Mouse (Mus musculus) small intestine, adult 2 months (tissue): ENCODE data around the gene Dyrk1a. TPM values are rescaled to one million over a fixed set of nuclear protein-coding genes. Genes with fewer than 3 reads are reported as not detected.

Source experiments
- H3K27ac ChIP-seq: fragments of 200-500 bp; 2 replicates; pipeline ENCODE4 v1.5.1; 2012; ENCODE audit warnings: low read depth, low read length, control low read depth, inconsistent platforms; ENCODE audit not compliant: insufficient read depth
- H3K27me3 ChIP-seq: fragments of 200-500 bp; 2 replicates; pipeline ENCODE4 v1.6.1; 2012; ENCODE audit warnings: mild to moderate bottlenecking, moderate library complexity, low read length, inconsistent platforms; ENCODE audit not compliant: control insufficient read depth, insufficient read depth
- H3K36me3 ChIP-seq: fragments of 200-500 bp; 2 replicates; pipeline ENCODE4 v1.6.1; 2012; ENCODE audit warnings: mild to moderate bottlenecking, low read length, control low read depth, inconsistent platforms; ENCODE audit not compliant: control insufficient read depth, insufficient read depth
- H3K4me1 ChIP-seq: fragments of 200-500 bp; 2 replicates; pipeline ENCODE4 v1.6.1; 2012; ENCODE audit warnings: low read length, inconsistent platforms, mixed read lengths; ENCODE audit not compliant: control insufficient read depth, insufficient read depth, insufficient read length
- H3K4me3 ChIP-seq: fragments of 200-500 bp; 2 replicates; pipeline ENCODE4 v1.5.1; 2012; ENCODE audit warnings: low read depth, mild to moderate bottlenecking, control low read depth, inconsistent platforms, low read length, moderate library complexity
- CTCF ChIP-seq: fragments of 200-500 bp; IDR thresholded peaks from 2 replicates; pipeline ENCODE4 v1.5.1; 2012; ENCODE audit warnings: low read depth, mild to moderate bottlenecking, control low read depth, inconsistent platforms, low read length, moderate library complexity, mixed read lengths; ENCODE audit not compliant: insufficient replicate concordance, insufficient read length; ENCODE audit errors: extremely low read depth
- POLR2A ChIP-seq: fragments of 200-500 bp; IDR thresholded peaks from 2 replicates; pipeline ENCODE4 v1.6.1; 2012; ENCODE audit warnings: low read depth, mild to moderate bottlenecking, control low read depth, inconsistent platforms, low read length, moderate library complexity
- WGBS: fragments of 180-500 bp; shearing (Covaris S2); methylation state at CpG from one replicate; pipeline ENCODE4 v1.1.7; 2018; 5-methylcytosine and 5-hydroxymethylcytosine counted together
- polyA plus RNA-seq: library from polyadenylated mRNA; depleted of rRNA; stranded (reverse); fragments of >200 nt; gene quantifications from 2 replicates; pipeline ENCODE4 v1.2.3, GENCODE M21; 2012

The Dyrk1a gene
- polyA plus RNA-seq, 1 experiment, result 32.1 TPM

GRCm38 (mm10) chr16:94633012-94633411 is 63.2 kb downstream of the Dyrk1a start:
- no peak overlapping the region for H3K4me3 ChIP-seq
- no peak for TF ChIP-seq CTCF
- TF ChIP-seq POLR2A, result no peak
- peaks cover 24% of the 10 kb centered on the region for H3K4me1 ChIP-seq
- H3K27me3 ChIP-seq, result no peaks in the 10 kb centered on the region
- 23% methylated on average over 6 of the region's 6 CpGs for WGBS
- peak overlapping the region; percentile 98 for H3K27ac ChIP-seq
- no peaks in the 10 kb centered on the region for H3K36me3 ChIP-seq

- Histone ChIP-seq H3K4me1 (peaks cover 21% of the 10 kb centered on the region), H3K36me3 (no peaks in the 10 kb centered on the region), H3K27me3 (no peaks in the 10 kb centered on the region), H3K27ac (no peak overlapping the region), H3K4me3 (no peak overlapping the region)
- 49% methylated on average over 10 of the region's 10 CpGs for WGBS
- no peak for TF ChIP-seq CTCF
- no peak for TF ChIP-seq POLR2A
Observed at GRCm38 (mm10) chr16:94637423-94637822, 67.6 kb downstream of the Dyrk1a start.

GRCm38 (mm10) chr16:94641799-94642198 is 72.0 kb downstream of the Dyrk1a start:
- Histone ChIP-seq H3K27ac (no peak overlapping the region), H3K36me3 (no peaks in the 10 kb centered on the region), H3K4me3 (no peak overlapping the region), H3K27me3 (no peaks in the 10 kb centered on the region), H3K4me1 (peaks cover 9% of the 10 kb centered on the region)
- no peak for TF ChIP-seq CTCF
- no peak for TF ChIP-seq POLR2A
- 90% methylated on average over 2 of the region's 2 CpGs for WGBS

GRCm38 (mm10) chr16:94647153-94647552 is 77.3 kb downstream of the Dyrk1a start:
- no peak for TF ChIP-seq POLR2A
- no peak for TF ChIP-seq CTCF
- Histone ChIP-seq H3K4me3 (no peak overlapping the region), H3K27ac (no peak overlapping the region), H3K27me3 (no peaks in the 10 kb centered on the region), H3K36me3 (no peaks in the 10 kb centered on the region), H3K4me1 (no peaks in the 10 kb centered on the region)
- WGBS, result 63% methylated on average over 5 of the region's 5 CpGs

GRCm38 (mm10) chr16:94647925-94648324 is 78.1 kb downstream of the Dyrk1a start:
- H3K4me3 ChIP-seq, result no peak overlapping the region
- H3K36me3 ChIP-seq, result no peaks in the 10 kb centered on the region
- WGBS, result 80% methylated on average over 2 of the region's 2 CpGs
- TF ChIP-seq CTCF, result no peak
- no peak for TF ChIP-seq POLR2A
- no peaks in the 10 kb centered on the region for H3K27me3 ChIP-seq
- no peak overlapping the region for H3K27ac ChIP-seq
- H3K4me1 ChIP-seq, result no peaks in the 10 kb centered on the region

GRCm38 (mm10) chr16:94649861-94650260 is 80.1 kb downstream of the Dyrk1a start:
- TF ChIP-seq POLR2A (no peak), CTCF (no peak)
- 68% methylated on average over 3 of the region's 3 CpGs for WGBS
- H3K27ac ChIP-seq, result no peak overlapping the region

DNA sequence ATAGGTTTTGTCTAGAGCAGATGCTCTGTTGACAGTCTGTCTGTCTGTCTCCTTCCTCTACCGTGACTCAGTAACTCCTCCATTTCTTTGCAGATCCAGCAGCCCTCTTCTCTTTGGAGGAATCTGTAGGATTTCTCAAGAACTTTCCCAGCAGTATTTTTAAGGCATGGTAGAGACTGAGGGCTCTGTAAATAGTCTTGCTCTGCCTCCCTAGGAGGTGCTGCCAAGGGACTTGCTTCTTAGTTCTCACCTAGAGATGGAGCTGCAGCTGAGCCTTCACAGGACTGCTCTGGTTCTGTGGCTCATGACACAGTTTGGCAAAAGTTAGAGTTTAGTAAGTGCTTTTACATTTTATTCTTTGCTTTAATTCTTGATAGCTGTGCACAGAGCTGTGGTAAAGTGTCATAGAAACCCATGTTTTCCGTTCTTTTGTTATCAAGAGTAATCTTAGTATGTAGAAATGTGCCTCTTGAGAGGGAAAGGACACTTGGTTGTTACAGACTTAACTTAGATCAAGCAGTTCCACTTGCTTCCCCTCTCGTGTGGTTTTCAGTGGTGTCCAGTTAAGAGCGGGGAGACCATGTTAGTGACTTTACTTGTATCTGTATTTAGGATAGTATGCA is 82.4 kb downstream of the Dyrk1a start:
- H3K27me3 ChIP-seq, result no peaks in the 10 kb centered on the region
- H3K27ac ChIP-seq, result no peak overlapping the region
- TF ChIP-seq POLR2A (no peak), CTCF (no peak)
- WGBS, result 54% methylated on average over 4 of the region's 4 CpGs
- no peak overlapping the region for H3K4me3 ChIP-seq
- H3K4me1 ChIP-seq, result no peaks in the 10 kb centered on the region
- H3K36me3 ChIP-seq, result no peaks in the 10 kb centered on the region

More at GRCm38 (mm10) chr16:94649861-94650260, 80.1 kb downstream of the Dyrk1a start:
- Histone ChIP-seq H3K4me1 (no peaks in the 10 kb centered on the region), H3K4me3 (no peak overlapping the region), H3K36me3 (no peaks in the 10 kb centered on the region), H3K27me3 (no peaks in the 10 kb centered on the region)

- no peak overlapping the region for H3K27ac ChIP-seq
- 87% methylated on average over 6 of the region's 6 CpGs for WGBS
Observed at GRCm38 (mm10) chr16:94655083-94655482, 85.3 kb downstream of the Dyrk1a start.

More at GRCm38 (mm10) chr16:94655083-94655482, 85.3 kb downstream of the Dyrk1a start:
- no peak for TF ChIP-seq CTCF
- no peak for TF ChIP-seq POLR2A
- H3K4me1 ChIP-seq, result peaks cover under 1% of the 10 kb centered on the region; the same call in 1 of the 2 replicates
- no peak overlapping the region for H3K4me3 ChIP-seq
- H3K36me3 ChIP-seq, result peaks cover 3% of the 10 kb centered on the region
- no peaks in the 10 kb centered on the region for H3K27me3 ChIP-seq
